Mouse (Mus musculus) liver, embryonic 11.5 days (tissue): ENCODE results near the gene Arhgap17. TPM values are rescaled to one million over a fixed set of nuclear protein-coding genes. Genes with fewer than 3 reads are reported as not detected.

Experiments used
- ATAC-seq: fragments of 200-750 bp; cut with Nextera tagmentation; replicated peaks from 2 replicates; pipeline ENCODE4 v1.8.0; 2017; ENCODE audit warnings: moderate number of reproducible peaks, mild to moderate bottlenecking, moderate TSS enrichment, moderate library complexity; ENCODE audit not compliant: low FRiP score
- DNase-seq: peaks from one replicate; pipeline ENCODE4 v3.0.0-alpha.2; 2017; ENCODE audit warnings: low spot score
- H3K27ac ChIP-seq: fragments of 300-500 bp; sonication (generic); 2 replicates; pipeline ENCODE4 v1.5.1; 2014; ENCODE audit warnings: mild to moderate bottlenecking, low read depth, low read length, control low read depth
- H3K27me3 ChIP-seq: fragments of 300-500 bp; sonication (generic); replicated peaks from 2 replicates; pipeline ENCODE4 v1.6.1; 2014; ENCODE audit warnings: low read length, mixed read lengths; ENCODE audit not compliant: control insufficient read depth, insufficient read depth
- H3K36me3 ChIP-seq: fragments of 300-500 bp; sonication (generic); 2 replicates; pipeline ENCODE4 v1.6.1; 2014; ENCODE audit warnings: mild to moderate bottlenecking, low read length, moderate library complexity, mixed read lengths; ENCODE audit not compliant: control insufficient read depth, insufficient read depth
- H3K4me1 ChIP-seq: fragments of 300-500 bp; sonication (generic); replicated peaks from 2 replicates; pipeline ENCODE4 v1.6.1; 2014; ENCODE audit warnings: low read length, mixed read lengths; ENCODE audit not compliant: control insufficient read depth, insufficient read depth
- H3K4me2 ChIP-seq: fragments of 300-500 bp; sonication (generic); 2 replicates; pipeline ENCODE4 v1.6.1; 2014; ENCODE audit warnings: mild to moderate bottlenecking, control low read depth, moderate library complexity
- H3K4me3 ChIP-seq: fragments of 300-500 bp; sonication (generic); 2 replicates; pipeline ENCODE4 v1.5.1; 2014; ENCODE audit warnings: low read depth, low read length, control low read depth
- H3K9ac ChIP-seq: fragments of 300-500 bp; sonication (generic); 2 replicates; pipeline ENCODE4 v1.6.1; 2014; ENCODE audit warnings: low read depth, low read length, control low read depth
- H3K9me3 ChIP-seq: fragments of 300-500 bp; sonication (generic); 2 replicates; pipeline ENCODE4 v1.6.1; 2016; ENCODE audit warnings: low read length, inconsistent platforms, mixed read lengths; ENCODE audit not compliant: control insufficient read depth
- WGBS: fragments of 180-500 bp; shearing (Covaris S2); extraction: QIAGEN DNeasy Blood & Tissue Kit; methylation state at CpG from one replicate; pipeline ENCODE4 v1.1.7; 2014; 5-methylcytosine and 5-hydroxymethylcytosine counted together
- polyA plus RNA-seq: library from polyadenylated mRNA; unstranded; fragments of >200 nt; fragmentation: Nextera tagmentation; extraction: Ambion mirVana; gene quantifications from 2 replicates; pipeline ENCODE4 v1.2.1, GENCODE M21; 2014

Gene Arhgap17
- polyA plus RNA-seq, 1 experiment from 2014 or later, result 29.8 TPM

GRCm38 (mm10) chr7:123323388-123323787, 46.3 kb downstream of the Arhgap17 start:
- WGBS, result 82% methylated on average over 2 of the region's 2 CpGs
- Histone ChIP-seq H3K9me3 (no peaks in the 10 kb centered on the region), H3K9ac (no peak overlapping the region; the same call in 1 of the 2 replicates), H3K36me3 (peaks cover 22% of the 10 kb centered on the region; the same call in 1 of the 2 replicates), H3K4me1 (peaks cover 32% of the 10 kb centered on the region), H3K4me3 (no peak overlapping the region), H3K27me3 (no peaks in the 10 kb centered on the region), H3K27ac (no peak overlapping the region), H3K4me2 (no peak overlapping the region)
- DNase-seq, result no peak
- no peak for ATAC-seq

- Histone ChIP-seq H3K4me2 (no peak overlapping the region), H3K9ac (no peak overlapping the region), H3K9me3 (no peaks in the 10 kb centered on the region), H3K27ac (no peak overlapping the region; the same call in 1 of the 2 replicates), H3K36me3 (peaks cover 22% of the 10 kb centered on the region; the same call in 1 of the 2 replicates), H3K4me3 (no peak overlapping the region), H3K4me1 (peaks cover 32% of the 10 kb centered on the region), H3K27me3 (no peaks in the 10 kb centered on the region)
- WGBS, result 72% methylated on average over 13 of the region's 13 CpGs
- peak; percentile 37 for DNase-seq
- peak; percentile 66 for ATAC-seq
These were observed 47.1 kb downstream of the Arhgap17 start for GRCm38 (mm10) chr7:123322452-123323121.

GRCm38 (mm10) chr7:123312738-123313137, 57.0 kb downstream of the Arhgap17 start:
- ATAC-seq (no peak), DNase-seq (no peak)
- no peak overlapping the region for H3K9ac ChIP-seq
- no peaks in the 10 kb centered on the region for H3K4me1 ChIP-seq
- no peak overlapping the region for H3K27ac ChIP-seq
- no peaks in the 10 kb centered on the region for H3K9me3 ChIP-seq
- no peak overlapping the region for H3K4me2 ChIP-seq
- no peak overlapping the region for H3K4me3 ChIP-seq
- no peaks in the 10 kb centered on the region for H3K27me3 ChIP-seq
- 85% methylated on average over 3 of the region's 3 CpGs for WGBS
- peaks cover 20% of the 10 kb centered on the region for H3K36me3 ChIP-seq

GRCm38 (mm10) chr7:123311836-123312235, 57.9 kb downstream of the Arhgap17 start:
- H3K27me3 ChIP-seq, result no peaks in the 10 kb centered on the region
- DNase-seq, result no peak
- H3K9me3 ChIP-seq, result no peaks in the 10 kb centered on the region
- H3K4me3 ChIP-seq, result no peak overlapping the region
- H3K9ac ChIP-seq, result no peak overlapping the region
- ATAC-seq, result no peak
- peaks cover 21% of the 10 kb centered on the region for H3K36me3 ChIP-seq
- no peaks in the 10 kb centered on the region for H3K4me1 ChIP-seq
- WGBS, result 69% methylated on average over 5 of the region's 5 CpGs
- H3K4me2 ChIP-seq, result no peak overlapping the region
- H3K27ac ChIP-seq, result no peak overlapping the region

- 87% methylated on average over 4 of the region's 4 CpGs for WGBS
These were observed 61.7 kb downstream of the Arhgap17 start for GRCm38 (mm10) chr7:123307887-123308558.

GRCm38 (mm10) chr7:123307236-123307635, 62.5 kb downstream of the Arhgap17 start:
- no peak overlapping the region for H3K4me3 ChIP-seq
- no peaks in the 10 kb centered on the region for H3K9me3 ChIP-seq
- 94% methylated on average over 8 of the region's 8 CpGs for WGBS
- no peak overlapping the region for H3K4me2 ChIP-seq
- H3K27me3 ChIP-seq, result no peaks in the 10 kb centered on the region
- H3K4me1 ChIP-seq, result no peaks in the 10 kb centered on the region
- H3K27ac ChIP-seq, result no peak overlapping the region
- DNase-seq (no peak), ATAC-seq (no peak)
- H3K9ac ChIP-seq, result no peak overlapping the region
- peaks cover 19% of the 10 kb centered on the region for H3K36me3 ChIP-seq

More at GRCm38 (mm10) chr7:123307887-123308558, 61.7 kb downstream of the Arhgap17 start:
- Histone ChIP-seq H3K4me3 (no peak overlapping the region), H3K9me3 (no peaks in the 10 kb centered on the region), H3K36me3 (peaks cover 19% of the 10 kb centered on the region), H3K27me3 (no peaks in the 10 kb centered on the region), H3K4me2 (no peak overlapping the region), H3K9ac (no peak overlapping the region), H3K27ac (no peak overlapping the region), H3K4me1 (no peaks in the 10 kb centered on the region)
- DNase-seq (no peak), ATAC-seq (no peak)

GRCm38 (mm10) chr7:123305397-123305796, 64.3 kb downstream of the Arhgap17 start:
- no peak overlapping the region for H3K4me3 ChIP-seq
- no peaks in the 10 kb centered on the region for H3K9me3 ChIP-seq
- ATAC-seq, result no peak
- H3K36me3 ChIP-seq, result peaks cover 14% of the 10 kb centered on the region; the same call in 1 of the 2 replicates
- no peak for DNase-seq
- H3K27me3 ChIP-seq, result no peaks in the 10 kb centered on the region
- no peaks in the 10 kb centered on the region for H3K4me1 ChIP-seq
- no peak overlapping the region for H3K27ac ChIP-seq
- WGBS, result 93% methylated on average over 2 of the region's 2 CpGs
- H3K4me2 ChIP-seq, result no peak overlapping the region
- no peak overlapping the region for H3K9ac ChIP-seq

GRCm38 (mm10) chr7:123300258-123300657, 69.5 kb downstream of the Arhgap17 start:
- no peak for DNase-seq
- no peaks in the 10 kb centered on the region for H3K4me1 ChIP-seq
- 64% methylated on average over 3 of the region's 3 CpGs for WGBS

GRCm38 (mm10) chr7:123298225-123298624, 71.5 kb downstream of the Arhgap17 start:
- Histone ChIP-seq H3K27ac (no peak overlapping the region), H3K36me3 (peaks cover 26% of the 10 kb centered on the region), H3K9me3 (no peaks in the 10 kb centered on the region), H3K27me3 (no peaks in the 10 kb centered on the region), H3K4me2 (no peak overlapping the region), H3K4me3 (no peak overlapping the region), H3K4me1 (no peaks in the 10 kb centered on the region), H3K9ac (no peak overlapping the region)
- ATAC-seq, result no peak
- WGBS, result 81% methylated on average over 3 of the region's 3 CpGs
- DNase-seq, result no peak

More at GRCm38 (mm10) chr7:123300258-123300657, 69.5 kb downstream of the Arhgap17 start:
- no peak overlapping the region for H3K9ac ChIP-seq
- no peak for ATAC-seq
- no peak overlapping the region for H3K27ac ChIP-seq
- no peaks in the 10 kb centered on the region for H3K9me3 ChIP-seq
- no peaks in the 10 kb centered on the region for H3K27me3 ChIP-seq
- H3K36me3 ChIP-seq, result peaks cover 17% of the 10 kb centered on the region
- H3K4me2 ChIP-seq, result no peak overlapping the region
- H3K4me3 ChIP-seq, result no peak overlapping the region
